Mouse (Mus musculus) neutrophil, adult 5-6 weeks (primary cell): ENCODE measurements around the gene Tnn. TPM values are rescaled to one million over a fixed set of nuclear protein-coding genes. Genes with fewer than 3 reads are reported as not detected.

Experiments
- ATAC-seq: fragments of 151-379, 151-347 bp; 2 replicates; pipeline ENCODE4 v1.8.0; 2017; ENCODE audit warnings: mild to moderate bottlenecking, moderate TSS enrichment; ENCODE audit not compliant: insufficient number of reproducible peaks, poor library complexity, low FRiP score, severe bottlenecking; ENCODE audit errors: extremely low read depth
- total RNA-seq: library from RNA; stranded (forward); fragments of 200-1000 nt; gene quantifications from 2 replicates; pipeline ENCODE4 v1.2.3, GENCODE M21; 2017

The Tnn gene
- total RNA-seq, 1 experiment from 2014 or later, result 0.12 TPM

DNA sequence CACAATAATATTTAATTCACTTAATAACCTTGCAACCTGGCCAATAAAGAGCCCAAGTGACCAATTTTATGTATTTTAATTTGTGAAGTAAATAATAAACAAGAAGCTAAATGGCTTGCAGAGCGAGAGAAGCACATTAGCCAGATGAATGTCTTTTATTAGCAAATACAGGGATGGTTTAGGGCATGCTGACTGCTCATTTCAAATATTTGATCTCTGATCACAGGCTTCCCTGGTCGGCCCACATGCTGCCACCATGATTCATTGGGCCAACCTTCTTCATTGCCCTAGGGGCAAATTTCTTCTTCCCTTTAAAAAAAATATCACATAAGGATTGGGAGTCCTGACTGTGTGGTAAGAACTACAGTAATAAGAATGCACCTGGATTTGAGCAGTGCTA lies 66.7 kb downstream of the Tnn start:
- ATAC-seq, result no peak

DNA sequence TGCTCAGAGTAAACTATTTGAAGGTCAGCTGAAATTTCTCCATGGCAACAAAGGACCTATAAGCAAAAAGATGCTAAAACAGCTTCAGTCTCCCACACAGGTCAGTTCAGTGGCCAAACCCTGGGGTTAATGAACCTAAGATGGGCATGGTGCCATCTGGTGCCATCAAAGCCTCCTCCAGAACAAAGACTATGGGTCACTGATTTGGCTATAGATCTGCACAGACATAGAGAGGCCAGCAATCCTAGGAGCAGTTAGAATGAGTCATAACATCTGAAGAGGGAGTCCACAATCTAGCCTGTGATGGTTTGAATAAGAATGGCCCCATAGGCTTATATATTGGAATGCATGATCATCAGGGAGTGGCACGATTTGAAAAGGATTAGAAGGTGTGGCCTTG lies 69.1 kb downstream of the Tnn start:
- no peak for ATAC-seq

DNA sequence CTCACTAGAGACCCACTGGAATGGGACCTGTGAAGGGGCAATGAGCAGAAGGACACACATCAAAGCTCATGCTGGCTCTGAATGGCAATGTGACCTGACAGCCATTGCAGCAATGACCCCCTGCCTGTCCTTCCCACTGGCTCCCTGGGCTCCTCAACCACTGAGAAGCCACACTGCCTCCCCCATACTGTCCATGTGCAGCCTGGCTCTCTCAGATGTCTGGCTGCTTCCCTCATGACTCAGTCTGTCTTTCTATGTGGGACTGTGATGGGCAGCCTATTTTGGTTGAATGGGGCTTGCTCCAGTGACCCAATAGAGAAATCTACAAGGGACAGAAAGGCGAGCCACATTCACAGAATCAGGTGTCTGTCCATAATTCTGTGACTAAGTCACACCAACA lies 70.7 kb downstream of the Tnn start:
- no peak for ATAC-seq

DNA sequence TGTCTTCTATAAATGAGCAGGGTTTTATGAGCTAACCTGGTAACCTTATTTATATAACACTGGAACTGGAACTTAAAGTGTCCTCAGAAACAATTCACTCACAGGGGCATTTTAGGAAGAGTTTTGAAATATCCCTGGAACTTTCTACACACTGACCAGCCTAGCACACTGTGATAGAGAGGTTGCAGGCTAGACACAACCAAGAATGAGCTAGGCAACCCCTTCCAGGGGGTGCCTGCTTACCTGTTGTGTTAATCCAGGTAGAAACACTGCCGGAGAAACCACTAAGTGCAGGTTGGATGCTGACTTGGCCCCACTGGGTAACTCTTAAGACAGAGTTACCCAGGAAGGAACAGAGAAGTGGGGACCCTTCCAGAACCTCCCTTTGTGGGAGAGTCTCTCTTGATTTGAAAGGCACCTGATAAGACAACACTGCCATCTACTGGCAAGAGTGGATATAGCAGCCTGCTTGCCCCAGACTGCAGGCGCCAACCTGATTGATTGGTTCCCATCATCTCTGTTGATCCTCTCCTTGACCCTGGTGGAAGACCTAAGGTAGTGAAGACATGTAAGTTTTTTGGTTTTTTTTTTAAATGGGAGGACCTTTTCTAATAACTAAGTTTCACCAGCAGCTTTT lies 72.5 kb downstream of the Tnn start:
- peak; percentile 79 for ATAC-seq

DNA sequence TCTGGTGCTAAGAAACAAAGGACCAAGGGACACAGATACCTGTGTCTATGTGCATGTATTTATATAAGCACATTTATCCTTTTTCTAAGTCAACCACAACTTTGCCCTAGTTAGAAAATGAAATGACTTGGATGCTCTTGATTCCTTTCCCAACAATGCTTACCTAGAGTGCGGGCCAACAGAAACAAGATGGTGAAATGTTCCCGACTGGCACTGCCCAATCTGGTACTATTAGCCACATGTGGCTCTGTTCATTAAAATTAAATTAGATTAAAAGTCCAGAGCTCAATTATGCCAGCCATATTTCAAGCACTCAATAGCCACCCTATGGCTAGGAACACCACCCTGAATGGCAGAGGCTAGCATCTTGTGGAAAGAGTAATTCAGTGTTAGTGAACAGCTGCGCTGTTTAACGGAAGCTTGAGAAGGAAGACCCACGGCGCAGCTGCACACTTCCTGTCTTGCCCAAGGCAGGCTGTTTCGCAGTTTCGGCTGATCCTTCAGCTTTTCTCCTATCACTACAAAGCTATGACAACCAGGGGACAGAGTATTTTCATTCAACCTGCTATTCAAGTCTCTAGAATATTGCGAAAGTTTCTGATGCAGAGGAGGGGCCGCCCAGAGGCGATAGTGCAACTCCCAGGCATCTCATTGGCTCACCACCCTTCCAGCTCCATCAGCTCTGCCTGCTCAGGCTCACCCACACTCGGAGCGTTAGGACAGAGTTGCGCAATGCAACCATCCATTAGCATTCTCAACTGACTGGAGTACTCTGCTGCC lies 74.3 kb downstream of the Tnn start:
- ATAC-seq, result peak; percentile 60

DNA sequence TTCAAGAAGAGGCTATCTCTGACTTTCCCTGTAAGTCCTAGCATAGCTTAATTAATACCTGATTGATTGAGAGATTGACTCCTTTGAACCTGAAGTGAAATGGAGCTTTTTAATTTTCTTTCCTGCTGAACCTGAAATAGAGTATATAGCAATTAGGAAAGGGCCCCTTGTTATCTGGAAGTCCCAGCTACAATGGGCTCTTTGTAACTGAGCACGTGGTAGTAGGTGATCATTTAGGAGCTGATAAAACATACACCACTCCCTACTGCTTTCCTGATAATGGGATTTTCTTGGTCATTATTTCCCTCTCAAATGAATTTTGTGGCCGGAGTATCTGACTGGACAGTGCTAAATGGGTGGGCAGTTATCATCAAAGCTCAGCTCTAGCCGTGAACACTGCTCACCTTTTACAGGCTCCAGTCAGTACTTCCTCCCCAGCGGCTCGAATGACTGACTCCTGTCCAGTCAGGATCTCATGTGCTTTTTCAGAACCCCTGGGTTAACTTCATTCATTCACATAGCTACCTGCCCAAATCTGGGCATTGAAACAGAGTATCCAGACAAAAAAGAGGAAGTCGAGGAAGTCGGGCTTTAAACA lies 88.7 kb downstream of the Tnn start:
- ATAC-seq, result no peak

DNA sequence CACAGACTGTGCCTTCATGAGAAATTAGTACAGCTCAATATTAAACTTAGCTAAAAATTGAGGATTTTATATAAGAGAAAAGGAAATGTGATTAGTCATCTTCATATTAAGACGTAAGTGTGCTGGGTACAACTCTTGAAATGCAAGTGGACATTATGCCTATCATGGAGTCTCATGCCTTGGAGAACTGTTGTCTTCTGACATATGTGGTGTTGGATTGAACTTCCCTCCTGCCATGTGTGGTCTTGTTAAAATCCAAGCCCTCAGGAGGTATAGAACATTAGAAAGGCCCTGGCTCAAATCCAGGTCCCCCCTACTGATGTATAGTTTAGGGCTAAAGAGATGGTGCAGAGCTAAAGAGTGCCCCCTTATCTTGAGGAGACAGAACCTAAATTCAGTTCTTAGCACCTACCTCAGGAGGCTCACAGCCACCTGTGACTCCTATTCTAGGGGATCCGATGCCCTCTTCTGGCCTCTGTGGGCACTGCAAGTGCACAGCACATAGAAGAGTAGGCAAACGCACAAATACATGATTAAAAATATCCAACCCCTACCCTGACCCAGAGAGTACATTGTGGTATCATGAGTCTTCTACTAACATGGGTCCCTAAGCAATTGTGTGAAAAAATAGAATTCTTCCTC lies 91.5 kb downstream of the Tnn start:
- peak; percentile 69 for ATAC-seq

DNA sequence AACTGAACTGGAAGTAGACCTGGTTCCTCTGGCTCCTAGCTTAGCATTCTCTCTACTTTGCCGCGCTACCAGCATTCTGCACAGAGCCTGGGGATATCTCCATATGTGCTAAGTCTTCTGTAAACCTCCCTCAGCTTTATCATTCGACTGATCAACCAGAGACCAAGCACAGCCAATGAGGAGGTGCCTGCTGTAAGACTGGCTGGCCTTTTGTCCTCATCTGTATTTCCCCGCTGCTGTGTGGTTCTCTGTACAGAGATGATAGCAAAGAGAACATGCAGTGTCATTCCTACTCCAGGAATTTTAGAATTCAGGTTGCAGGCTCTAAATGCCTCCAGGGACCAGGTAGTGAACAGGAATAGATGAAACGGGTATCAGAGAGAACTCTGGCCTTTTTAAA lies 92.1 kb downstream of the Tnn start:
- ATAC-seq, result no peak

DNA sequence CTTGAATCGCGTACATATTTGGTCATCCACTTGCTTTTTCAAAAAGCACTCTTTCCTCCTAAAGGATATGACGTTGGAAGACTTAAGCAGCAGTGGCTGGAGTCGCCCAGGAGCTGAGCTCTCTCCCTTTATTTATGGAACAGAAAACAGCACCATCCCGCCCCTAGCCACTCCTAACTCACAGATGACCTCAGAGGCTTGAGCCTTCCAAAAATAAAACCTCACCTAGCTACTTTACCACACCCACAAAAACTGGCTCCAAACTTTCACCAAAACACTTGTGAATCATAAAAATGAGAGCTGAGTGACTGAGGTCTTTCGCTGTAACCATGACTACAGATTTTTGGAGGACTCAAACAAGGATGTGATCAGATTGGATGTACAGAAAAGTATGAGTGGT lies 92.8 kb downstream of the Tnn start:
- ATAC-seq, result no peak

DNA sequence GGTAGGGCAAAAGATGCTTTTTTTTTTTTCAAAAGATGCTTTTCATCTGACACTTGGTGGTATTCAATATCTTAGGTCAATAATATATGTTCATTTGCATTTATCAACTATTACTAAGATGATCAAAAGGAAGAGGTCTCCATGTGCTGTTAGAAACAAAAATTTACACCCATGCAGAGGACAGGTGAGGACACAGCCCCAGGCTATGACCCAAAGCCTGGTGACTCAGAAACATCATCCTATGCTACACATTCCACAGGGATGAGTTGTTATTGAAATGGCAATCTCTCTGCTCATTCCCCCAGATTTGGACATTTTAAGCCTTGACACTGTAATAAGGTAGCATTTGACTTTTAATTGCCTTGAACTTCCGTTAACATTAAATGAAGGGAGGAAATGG lies 93.5 kb downstream of the Tnn start:
- ATAC-seq, result no peak

DNA sequence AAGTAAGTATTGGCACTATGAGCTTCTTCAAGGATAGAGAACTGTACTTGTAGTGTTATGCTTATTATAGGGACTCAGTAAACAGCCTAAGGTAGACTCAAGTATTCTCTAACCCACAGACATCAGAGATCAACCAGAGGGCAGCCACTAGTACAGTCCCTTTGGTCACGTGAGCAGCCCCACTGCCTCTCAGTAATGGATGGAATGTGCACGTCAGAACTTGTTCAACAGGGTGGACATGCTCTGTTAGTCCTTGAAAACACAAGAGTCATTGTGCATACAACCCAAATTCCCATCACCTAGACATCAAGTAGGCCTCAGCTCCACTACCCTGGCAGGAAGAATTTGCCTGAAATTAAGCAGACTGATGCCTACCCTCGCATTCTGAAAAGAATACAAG lies 95.7 kb downstream of the Tnn start:
- no peak for ATAC-seq

DNA sequence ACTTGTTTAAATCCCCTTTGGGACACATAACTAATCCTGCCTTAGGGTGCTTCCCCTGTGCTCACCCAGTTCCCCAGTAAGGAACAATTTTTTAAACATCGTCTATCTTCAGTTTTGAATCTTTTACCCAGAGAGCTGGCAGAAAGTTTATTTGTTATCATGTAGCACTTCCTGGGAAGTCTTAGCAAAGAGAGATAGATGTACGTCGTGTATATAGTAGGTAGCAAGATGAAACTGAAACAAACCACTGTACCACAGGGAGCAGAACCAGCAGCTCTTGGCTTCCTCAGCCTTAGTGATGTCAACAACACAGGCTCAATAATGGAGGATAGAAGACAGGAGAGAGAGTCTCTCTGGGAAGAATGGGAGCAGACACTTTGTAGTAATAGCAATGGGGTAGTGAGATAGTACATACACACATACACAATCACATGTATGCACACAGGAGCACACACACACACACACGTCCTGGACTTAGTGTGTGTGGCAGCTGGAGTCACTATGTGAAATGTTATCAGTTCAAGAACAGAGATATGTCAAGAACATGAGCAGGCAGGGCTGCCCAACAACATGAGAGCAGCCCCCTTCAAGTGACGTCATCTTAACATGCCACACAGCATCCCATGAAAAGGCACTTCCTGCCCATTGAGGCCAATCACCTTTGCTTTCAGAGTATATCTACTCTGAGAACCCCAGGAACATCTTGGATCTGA lies 98.9 kb downstream of the Tnn start:
- ATAC-seq, result peak; percentile 14; the same call in 1 of the 2 replicates

DNA sequence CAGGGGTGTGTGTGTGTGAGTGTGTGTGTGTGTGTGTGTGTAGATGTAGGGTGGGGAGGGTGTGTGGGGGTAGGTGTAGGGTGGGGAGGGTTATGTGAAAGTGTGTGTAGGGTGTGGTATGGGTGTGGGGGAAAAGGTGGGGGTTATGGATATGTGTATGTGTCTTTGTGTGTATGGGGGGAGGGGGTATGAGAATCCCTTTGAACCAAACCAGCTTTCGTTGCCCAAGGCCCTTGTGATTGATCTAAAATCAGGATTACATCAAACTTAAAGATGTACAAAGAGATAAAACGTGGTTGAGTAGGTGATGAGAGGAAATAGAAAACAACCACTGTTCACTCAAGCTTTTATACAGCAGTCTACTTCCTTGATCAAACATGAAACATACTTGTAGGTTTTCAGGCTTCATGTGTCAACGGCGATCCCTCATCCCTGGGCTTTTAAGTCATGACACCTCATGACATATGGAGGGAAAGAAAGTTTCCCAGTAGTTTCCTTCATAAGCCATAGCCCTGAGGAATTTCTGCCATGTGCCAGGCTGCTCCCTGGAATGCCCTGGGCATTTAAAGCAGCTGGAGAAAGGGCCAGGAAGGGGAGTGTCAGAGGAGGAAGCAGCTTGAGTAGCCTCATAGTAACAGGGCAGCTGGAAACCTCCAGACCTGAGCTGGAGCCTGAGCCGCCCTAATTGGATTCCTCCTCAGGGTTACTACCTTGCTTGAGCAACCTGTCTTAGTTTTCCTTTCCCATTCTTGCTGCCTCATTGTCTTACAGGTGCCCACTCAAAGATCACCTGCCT lies 99.7 kb downstream of the Tnn start:
- peak; percentile 14; the same call in 1 of the 2 replicates for ATAC-seq

DNA sequence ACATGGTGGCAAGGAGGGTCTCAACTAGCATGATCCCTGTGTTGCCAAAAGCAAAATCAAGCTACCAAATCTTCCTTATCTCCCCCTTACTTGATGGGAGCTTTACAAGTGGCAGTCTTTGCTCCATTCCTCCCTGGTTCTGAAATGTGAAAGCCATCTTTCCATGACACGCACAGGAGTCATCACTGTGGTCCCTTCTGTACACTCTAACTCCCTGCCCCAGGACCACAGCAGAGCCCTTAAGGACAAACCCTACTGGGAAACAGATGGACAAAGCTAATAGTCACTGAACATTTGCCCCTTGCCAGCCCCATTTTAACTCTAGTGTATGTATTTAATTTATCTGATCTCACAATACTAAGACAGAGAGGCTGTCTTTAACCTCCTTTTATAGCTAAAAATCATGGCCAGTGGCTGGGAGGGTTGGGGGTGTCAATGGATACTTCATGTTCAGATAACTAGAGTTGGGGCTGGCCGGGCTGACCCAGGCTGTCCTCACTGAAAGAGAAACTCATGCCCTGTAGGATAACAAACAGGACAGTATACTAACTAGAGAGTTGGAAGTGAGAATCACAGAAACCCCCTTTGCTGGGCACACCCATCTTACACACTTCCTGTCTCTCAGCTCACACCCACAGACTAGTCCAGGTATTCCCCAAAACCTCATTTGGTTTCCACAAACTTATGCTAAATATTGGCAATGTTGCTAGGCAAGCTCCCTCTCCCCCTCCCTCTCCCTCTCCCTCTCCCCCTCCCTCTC lies 100.6 kb downstream of the Tnn start:
- ATAC-seq, result peak; percentile 74

DNA sequence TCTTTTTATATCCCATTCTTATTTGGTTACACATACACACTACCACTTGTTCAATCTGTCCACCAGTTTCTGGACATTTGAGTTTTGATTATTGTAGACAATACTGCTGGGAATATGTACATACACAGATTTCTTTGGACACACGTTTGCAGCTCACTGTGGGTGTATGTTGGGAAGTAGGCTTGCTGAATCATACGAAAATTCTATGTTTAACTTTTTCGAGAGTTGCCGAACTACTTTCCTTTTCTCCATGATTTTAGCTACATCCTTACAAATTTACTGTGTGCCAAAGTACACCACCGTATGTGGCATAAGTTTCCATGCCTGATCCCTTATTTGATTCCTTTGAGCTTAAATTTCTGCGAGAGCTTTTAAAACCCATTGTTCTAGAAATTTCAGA lies 102.5 kb downstream of the Tnn start:
- no peak for ATAC-seq

DNA sequence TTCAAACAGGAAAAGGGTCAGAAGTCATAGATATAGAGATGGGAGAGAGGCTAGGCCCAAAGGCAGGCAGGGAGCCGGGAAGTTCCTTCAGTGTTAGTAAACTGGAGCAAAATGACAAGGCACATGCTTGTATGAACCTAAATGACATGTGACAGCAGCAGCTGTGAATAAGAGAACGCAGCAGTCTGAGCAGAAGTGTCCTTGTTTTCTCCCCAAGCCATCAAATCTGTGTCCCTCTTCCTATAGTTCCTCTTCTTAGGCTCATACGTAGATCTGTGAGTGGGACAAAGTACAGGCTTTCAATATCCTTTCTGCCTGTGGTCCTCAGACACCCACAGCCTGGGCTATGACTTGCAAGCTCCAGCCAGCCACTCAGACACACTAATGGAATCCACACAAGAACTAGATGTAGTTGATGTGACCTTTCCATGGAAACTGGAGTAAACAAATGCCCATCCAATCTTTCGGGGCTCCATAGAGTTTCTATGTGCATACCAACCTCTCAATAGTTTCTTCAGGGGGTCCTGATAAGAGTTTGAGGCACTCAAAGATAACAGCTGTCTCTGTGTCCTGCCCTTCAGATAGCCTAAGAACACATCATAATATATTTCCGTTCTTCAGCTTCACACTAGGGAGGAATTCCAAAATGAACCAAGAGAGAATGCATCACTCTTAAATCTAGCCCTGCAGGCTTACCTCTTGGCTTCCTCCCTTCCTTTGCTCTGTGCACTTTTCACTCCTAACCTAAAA lies 104.1 kb downstream of the Tnn start:
- ATAC-seq, result no peak

DNA sequence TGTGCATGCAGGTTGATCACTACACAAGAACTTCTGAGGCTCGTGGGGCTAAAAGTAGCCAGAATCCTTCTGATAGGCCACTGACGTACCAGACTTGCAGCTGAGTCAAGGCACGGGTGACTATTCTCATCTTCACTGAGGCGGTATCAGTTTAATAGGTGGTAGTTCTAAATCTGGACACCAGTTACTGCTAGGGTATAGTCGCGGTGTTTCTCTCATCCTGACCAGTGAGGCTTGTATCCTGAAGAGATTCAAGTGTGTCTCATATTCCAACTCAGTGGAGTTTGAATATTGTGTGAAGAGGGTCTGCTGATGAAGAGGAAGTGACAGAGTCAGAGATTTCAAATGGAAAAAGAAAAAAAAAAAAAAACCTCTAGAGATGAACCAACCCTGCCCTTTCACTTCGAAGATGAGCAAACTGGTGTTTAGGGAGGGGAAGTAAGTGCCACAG lies 105.9 kb downstream of the Tnn start:
- peak; percentile 47 for ATAC-seq
